Mouse (Mus musculus) limb, embryonic 15.5 days (tissue): ENCODE data around the gene Rasl10a. TPM values are rescaled to one million over a fixed set of nuclear protein-coding genes. Genes with fewer than 3 reads are reported as not detected.

Experiments used
- microRNA-seq: library from miRNA; unstranded; fragments of <30 nt; microRNA quantifications from one replicate; pipeline ENCODE4, GENCODE M21; 2016
- polyA plus RNA-seq: library from polyadenylated mRNA; unstranded; fragments of >200 nt; fragmentation: Nextera tagmentation; extraction: Ambion mirVana; gene quantifications from 2 replicates; pipeline ENCODE4 v1.2.1, GENCODE M21; 2015

Rasl10a gene
- polyA plus RNA-seq, 1 experiment from 2014 or later = 7.1 TPM

Small RNA genes lying within 50 kb of the gene (microRNA-seq; reads per million reads assigned to microRNA genes)
- gene Gm47296 = not detected

Other genes starting within 250 kb of the Rasl10a start
- gene Nf2, start 208.6 kb upstream of the Rasl10a start, polyA plus RNA-seq = 44.6 and 47.3 TPM in 2 replicates
- 37.8 and 42.1 TPM in 2 replicates for gene Nipsnap1, start 184.2 kb upstream of the Rasl10a start, polyA plus RNA-seq
- gene Thoc5, start 162.8 kb upstream of the Rasl10a start, polyA plus RNA-seq = 28.8 and 29.9 TPM in 2 replicates
- gene Nefh, start 110.1 kb upstream of the Rasl10a start, polyA plus RNA-seq = 0.23 and 0.25 TPM in 2 replicates
- gene Ap1b1, start 71.3 kb upstream of the Rasl10a start, polyA plus RNA-seq = 55.2 and 56.5 TPM in 2 replicates
- 32.3 and 34.4 TPM in 2 replicates for gene Gas2l1, start 7.2 kb downstream of the Rasl10a start, polyA plus RNA-seq
- 23.1 and 26.1 TPM in 2 replicates for gene Rhbdd3, start 40.8 kb downstream of the Rasl10a start, polyA plus RNA-seq
- gene Ewsr1, start 41.1 kb downstream of the Rasl10a start, polyA plus RNA-seq = 655 and 680 TPM in 2 replicates
- 39.1 and 41.0 TPM in 2 replicates for gene Emid1, start 94.1 kb downstream of the Rasl10a start, polyA plus RNA-seq
- 37.6 and 42.9 TPM in 2 replicates for gene Kremen1, start 203.4 kb downstream of the Rasl10a start, polyA plus RNA-seq